ENCODE assay signal across 19 mouse cellular contexts in genomic region chr19:55095547-55095946, GRCm38 (mm10). TPM values are rescaled to one million over a fixed set of nuclear protein-coding genes. Genes with fewer than 3 reads are reported as not detected.
DNase-seq lines count a peak whose midpoint lies in the region; ATAC-seq and TF ChIP-seq lines count a peak whose summit lies in the region.
"Had no signal": no experiment of that assay in that cellular context is flagged by ENCODE, and none has a peak within 500 bp of the region (broad histone marks: within the 10 kb centered on the region; RNA-seq: fewer than 3 reads in every experiment).

No protein-coding gene starts in this region.

- H3K27ac ChIP-seq in heart, embryonic 10.5 days = no peak overlapping the region
- no peak overlapping the region for H3K27ac ChIP-seq in kidney, embryonic 16.5 days (ENCODE audit: low read length)
- 0 out of 2 replicates have a peak overlapping the region, but pooled peaks have one; percentile 39 for H3K27ac ChIP-seq in lung, postnatal 0 days (ENCODE audit: low read length)
- H3K27ac ChIP-seq: embryonic facial prominence, embryonic 13.5 days; hindbrain, embryonic 15.5 days; limb, embryonic 13.5 days; midbrain, embryonic 12.5 days had no signal

- ATAC-seq in kidney, embryonic 16.5 days (ENCODE audit: low FRiP score, low TSS enrichment) = no peak
- no peak for ATAC-seq in lung, postnatal 0 days
- ATAC-seq: forebrain, embryonic 16.5 days; intestine, embryonic 16.5 days had no signal

- 88% methylated on average over 7 of the region's 7 CpGs for WGBS in heart, embryonic 10.5 days
- WGBS in kidney, embryonic 16.5 days = 87% methylated on average over 7 of the region's 7 CpGs
- 57% methylated on average over 7 of the region's 7 CpGs for WGBS in lung, postnatal 0 days

- no peaks in the 10 kb centered on the region for H3K9me3 ChIP-seq in heart, embryonic 10.5 days
- no peaks in the 10 kb centered on the region for H3K9me3 ChIP-seq in kidney, embryonic 16.5 days (ENCODE audit: low read length)
- no peaks in the 10 kb centered on the region for H3K9me3 ChIP-seq in lung, postnatal 0 days (ENCODE audit: low read length)
- H3K9me3 ChIP-seq: embryonic facial prominence, embryonic 13.5 days; hindbrain, embryonic 15.5 days; limb, embryonic 13.5 days; midbrain, embryonic 12.5 days had no signal

- peak; percentile 36 for DNase-seq in heart, embryonic 10.5 days (ENCODE audit: low spot score)
- no peak for DNase-seq in heart, postnatal 4 days
- peak; percentile 23 for DNase-seq in kidney, postnatal 14 days
- DNase-seq in lung, postnatal 0 days (ENCODE audit: low spot score) = peak; percentile 53
- DNase-seq in lung, postnatal 10 days = no peak
- DNase-seq in testis, postnatal 10 days (ENCODE audit: low spot score) = no peak
- DNase-seq: adrenal gland, postnatal 25 days; cerebellum, adult 11-12 months; cerebellum, postnatal 14 days; layer of hippocampus, postnatal 36 days; lung, embryonic 14.5 days; thymus, postnatal 25 days had no signal

- H3K36me3 ChIP-seq in heart, embryonic 10.5 days = peaks cover 15% of the 10 kb centered on the region; the same call in 1 of the 2 replicates
- peaks cover 14% of the 10 kb centered on the region; the same call in 1 of the 2 replicates for H3K36me3 ChIP-seq in kidney, embryonic 16.5 days (ENCODE audit: insufficient read depth, low read length)
- H3K36me3 ChIP-seq in lung, postnatal 0 days (ENCODE audit: insufficient read depth, low read length) = 0 out of 2 replicates have a peak, but pooled peaks cover 4% of the 10 kb centered on the region

- no peak; the same call in 1 of the 2 replicates for TF ChIP-seq EP300 in lung, postnatal 0 days (IDR thresholded peaks at IDR 0.05)

- H3K9ac ChIP-seq in kidney, embryonic 16.5 days (replicated peaks; ENCODE audit: low read length) = no peak overlapping the region
- H3K9ac ChIP-seq in lung, postnatal 0 days (replicated peaks; ENCODE audit: low read depth) = no peak overlapping the region
- H3K9ac ChIP-seq: embryonic facial prominence, embryonic 13.5 days; hindbrain, embryonic 15.5 days; limb, embryonic 13.5 days; lung, embryonic 14.5 days; midbrain, embryonic 12.5 days had no signal

- TF ChIP-seq CTCF in lung, postnatal 0 days (IDR thresholded peaks at IDR 0.05) = no peak

- H3K27me3 ChIP-seq in heart, embryonic 10.5 days (ENCODE audit: insufficient read depth, poor library complexity, severe bottlenecking) = no peaks in the 10 kb centered on the region
- H3K27me3 ChIP-seq in kidney, embryonic 16.5 days (ENCODE audit: insufficient read depth, low read length) = no peaks in the 10 kb centered on the region
- H3K27me3 ChIP-seq in lung, postnatal 0 days (replicated peaks; ENCODE audit: insufficient read depth, low read length) = no peaks in the 10 kb centered on the region
- H3K27me3 ChIP-seq: embryonic facial prominence, embryonic 13.5 days; hindbrain, embryonic 15.5 days; limb, embryonic 13.5 days; midbrain, embryonic 12.5 days had no signal

- no peak overlapping the region for H3K4me3 ChIP-seq in heart, embryonic 10.5 days
- H3K4me3 ChIP-seq in kidney, embryonic 16.5 days (ENCODE audit: low read length) = no peak overlapping the region
- no peak overlapping the region for H3K4me3 ChIP-seq in lung, postnatal 0 days (ENCODE audit: low read depth, low read length)
- H3K4me3 ChIP-seq: embryonic facial prominence, embryonic 13.5 days; hindbrain, embryonic 15.5 days; limb, embryonic 13.5 days; midbrain, embryonic 12.5 days had no signal

- H3K4me2 ChIP-seq in kidney, embryonic 16.5 days (replicated peaks; ENCODE audit: low read depth, low read length) = no peak overlapping the region
- H3K4me2 ChIP-seq in lung, postnatal 0 days (replicated peaks; ENCODE audit: low read depth, low read length) = no peak overlapping the region
- H3K4me2 ChIP-seq: embryonic facial prominence, embryonic 13.5 days; hindbrain, embryonic 15.5 days; limb, embryonic 13.5 days; lung, embryonic 14.5 days; midbrain, embryonic 12.5 days had no signal

- H3K4me1 ChIP-seq in heart, embryonic 10.5 days = peaks cover 26% of the 10 kb centered on the region
- H3K4me1 ChIP-seq in kidney, embryonic 16.5 days (ENCODE audit: insufficient read depth, low read length) = peaks cover 30% of the 10 kb centered on the region
- peaks cover 21% of the 10 kb centered on the region; the same call in 1 of the 2 replicates for H3K4me1 ChIP-seq in lung, postnatal 0 days (ENCODE audit: insufficient read depth, low read depth, low read length)

RNA-seq across cellular contexts. Expression of gene Gpam, which starts 31.5 kb away (rescaled TPM):
- polyA plus RNA-seq in heart, embryonic 10.5 days (2016; fragmentation: Nextera tagmentation; extraction: Ambion mirVana) = 12.8 and 14.9 TPM in 2 replicates
- total RNA-seq in heart, postnatal 4 days (2021) = 10 to 100 TPM; 61.4 to 62.7 TPM
- 20.1 and 20.6 TPM in 2 replicates for polyA plus RNA-seq in kidney, embryonic 16.5 days (2015; fragmentation: Nextera tagmentation; extraction: Ambion mirVana)
- 41.4 and 51.8 TPM in 2 replicates for polyA plus RNA-seq in lung, postnatal 0 days (2015; fragmentation: Nextera tagmentation; extraction: Ambion mirVana)

Comparison
In these comparisons a context has a peak if more than half of its experiments do, and no peak if none do; other contexts are left out.
1. DNase-seq: peak in heart, embryonic 10.5 days (single experiment), kidney, postnatal 14 days (single experiment) and lung, postnatal 0 days (single experiment); none in heart, postnatal 4 days (single experiment), lung, postnatal 10 days (single experiment) and testis, postnatal 10 days (single experiment).